Mouse (Mus musculus): Measurements from ENCODE around the gene Spata5.

DNA sequence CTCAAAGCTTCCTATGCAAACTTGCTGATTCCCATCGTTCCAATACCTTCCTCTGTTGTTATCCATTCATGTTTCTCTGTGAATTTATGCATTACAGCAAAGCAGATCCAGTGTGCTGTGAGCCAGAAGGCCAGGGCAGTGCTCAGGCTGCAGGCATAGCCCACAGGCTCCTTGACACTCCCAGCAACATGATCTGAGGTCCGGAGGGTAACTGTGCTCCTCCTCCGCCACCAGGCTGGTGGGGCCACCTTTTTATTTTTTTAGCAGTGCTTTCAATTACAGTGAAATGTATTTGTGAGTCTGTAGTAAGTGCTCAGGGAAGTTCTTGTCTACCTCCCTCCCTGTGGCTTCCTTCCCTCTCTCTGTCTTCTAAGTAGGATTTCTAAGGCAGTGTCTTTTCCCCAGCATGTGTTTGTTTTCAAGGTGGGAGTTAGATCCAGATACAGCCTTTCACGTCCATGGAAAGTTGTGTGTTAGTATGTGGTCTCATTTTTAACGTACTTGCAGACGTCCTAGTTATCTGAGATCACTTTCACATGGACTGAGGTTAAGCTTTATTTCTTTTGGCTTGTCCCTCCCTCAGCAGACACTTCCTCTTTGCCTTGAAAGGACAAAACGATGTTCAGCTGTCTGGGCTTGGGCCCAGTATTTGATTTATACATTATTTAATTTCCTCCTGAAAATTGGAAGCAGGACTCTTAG is 136.9 kb downstream of the Spata5 start:
- no peak for TF ChIP-seq GABPA (IDR thresholded peaks at IDR 0.05; ENCODE audit: insufficient replicate concordance, low read depth, low read length)
- TF ChIP-seq CTCF (conservative IDR thresholded peaks at IDR 0.05 in 1 of 2, IDR thresholded peaks at IDR 0.05 in 1 of 2; ENCODE audit: low read depth in 2 of 2, low read length in 2 of 2) = no peak
- no peak for TF ChIP-seq ZC3H11A (IDR thresholded peaks at IDR 0.05; ENCODE audit: low read depth, low read length)
